Mouse (Mus musculus): ENCODE measurements around the gene Pnkd.
"Not testable (repeated sequence)": the region's sequence is repeated elsewhere in the genome, so short reads cannot be mapped to it uniquely, and the experiment has no call there.

Gene Pnkd

GRCm38 (mm10) chr1:74329899-74330431 lies 45.2 kb downstream of the Pnkd start:
- DNase-seq (ENCODE audit: low spot score): no peak

- DNase-seq (ENCODE audit: low spot score): no peak
These were observed 46.4 kb downstream of the Pnkd start for GRCm38 (mm10) chr1:74331046-74331681.

- peak; percentile 97 for DNase-seq (ENCODE audit: low spot score)
These were observed 47.6 kb downstream of the Pnkd start for GRCm38 (mm10) chr1:74332241-74332763.

- no peak for DNase-seq (ENCODE audit: low spot score)
These were observed 48.2 kb downstream of the Pnkd start for GRCm38 (mm10) chr1:74332930-74333329.

GRCm38 (mm10) chr1:74334607-74335006 lies 49.9 kb downstream of the Pnkd start:
- DNase-seq (ENCODE audit: low spot score): no peak

- no peak for DNase-seq (ENCODE audit: low spot score)
These were observed 50.3 kb downstream of the Pnkd start for GRCm38 (mm10) chr1:74335033-74335432.

- no peak for DNase-seq (ENCODE audit: low spot score)
These were observed 50.9 kb downstream of the Pnkd start for GRCm38 (mm10) chr1:74335436-74336170.

GRCm38 (mm10) chr1:74337241-74337771 lies 52.6 kb downstream of the Pnkd start:
- DNase-seq (ENCODE audit: low spot score): no peak

GRCm38 (mm10) chr1:74338013-74338412 lies 53.3 kb downstream of the Pnkd start:
- DNase-seq (ENCODE audit: low spot score): no peak

GRCm38 (mm10) chr1:74338626-74339025 lies 53.9 kb downstream of the Pnkd start:
- no peak for DNase-seq (ENCODE audit: low spot score)

GRCm38 (mm10) chr1:74339917-74340316 lies 55.2 kb downstream of the Pnkd start:
- DNase-seq (ENCODE audit: low spot score): no peak

GRCm38 (mm10) chr1:74340361-74340764 lies 55.6 kb downstream of the Pnkd start:
- DNase-seq (ENCODE audit: low spot score): no peak

- not testable (repeated sequence) for DNase-seq (ENCODE audit: low spot score)
These were observed 56.3 kb downstream of the Pnkd start for GRCm38 (mm10) chr1:74340992-74341391.

- DNase-seq (ENCODE audit: low spot score): no peak
These were observed 57.2 kb downstream of the Pnkd start for GRCm38 (mm10) chr1:74341898-74342297.

- no peak for DNase-seq (ENCODE audit: low spot score)
These were observed 57.6 kb downstream of the Pnkd start for GRCm38 (mm10) chr1:74342308-74342707.

GRCm38 (mm10) chr1:74343161-74343560 lies 58.4 kb downstream of the Pnkd start:
- DNase-seq (ENCODE audit: low spot score): no peak

- no peak for DNase-seq (ENCODE audit: low spot score)
These were observed 59.6 kb downstream of the Pnkd start for GRCm38 (mm10) chr1:74344163-74344916.

- DNase-seq (ENCODE audit: low spot score): no peak
These were observed 66.5 kb downstream of the Pnkd start for GRCm38 (mm10) chr1:74351185-74351769.

- no peak for DNase-seq (ENCODE audit: low spot score)
These were observed 67.9 kb downstream of the Pnkd start for GRCm38 (mm10) chr1:74352532-74353096.

GRCm38 (mm10) chr1:74353453-74354229 lies 68.9 kb downstream of the Pnkd start:
- no peak for DNase-seq (ENCODE audit: low spot score)

GRCm38 (mm10) chr1:74357531-74357930 lies 72.8 kb downstream of the Pnkd start:
- DNase-seq (ENCODE audit: low spot score): peak; percentile 41

All from retina, embryonic 14.5 days (tissue).